Mouse (Mus musculus) G1E (cell line): ENCODE measurements around the gene Ngp. TPM values are rescaled to one million over a fixed set of nuclear protein-coding genes. Genes with fewer than 3 reads are reported as not detected.

Source experiments
- ATAC-seq: 2 replicates; pipeline ENCODE4 v1.8.0; 2016; ENCODE audit warnings: mild to moderate bottlenecking; ENCODE audit not compliant: insufficient number of reproducible peaks, poor library complexity, low FRiP score, severe bottlenecking; ENCODE audit errors: extremely low read depth
- DNase-seq: peaks from one replicate; pipeline ENCODE4 v3.0.0; 2012; ENCODE audit warnings: low spot score
- H3K27me3 ChIP-seq: 2 replicates; pipeline ENCODE4 v1.6.1; 2012; ENCODE audit warnings: mild to moderate bottlenecking, low read length, inconsistent platforms; ENCODE audit not compliant: insufficient read depth
- H3K36me3 ChIP-seq: replicated peaks from 2 replicates; pipeline ENCODE3; 2012; ENCODE audit warnings: mild to moderate bottlenecking, inconsistent platforms
- H3K4me1 ChIP-seq: 2 replicates; pipeline ENCODE4 v1.6.1; 2012; ENCODE audit warnings: low read depth, low read length, inconsistent platforms, mixed read lengths; ENCODE audit not compliant: insufficient read depth
- H3K4me3 ChIP-seq: 2 replicates; pipeline ENCODE4 v1.5.1; 2012; ENCODE audit warnings: low read depth, mild to moderate bottlenecking, inconsistent platforms, low read length, moderate library complexity, mixed read lengths
- H3K9me3 ChIP-seq: replicated peaks from 2 replicates; pipeline ENCODE4 v1.6.1; 2012; ENCODE audit warnings: inconsistent platforms
- CTCF ChIP-seq: IDR thresholded peaks from 2 replicates; pipeline ENCODE4 v1.5.1; 2012; ENCODE audit warnings: low read depth, low read length, inconsistent platforms, mixed read lengths
- GATA1 ChIP-seq: IDR thresholded peaks from 2 replicates; pipeline ENCODE4 v1.6.1; 2012; ENCODE audit warnings: borderline replicate concordance, low read length, inconsistent platforms, mixed read lengths
- GATA2 ChIP-seq: IDR thresholded peaks from 2 replicates; pipeline ENCODE4 v1.6.1; 2012; ENCODE audit warnings: low read depth, low read length, inconsistent platforms, borderline replicate concordance
- POLR2AphosphoS5 ChIP-seq: IDR thresholded peaks from 2 replicates; pipeline ENCODE4 v1.6.1; 2012; ENCODE audit warnings: low read depth, low read length, inconsistent platforms; ENCODE audit not compliant: insufficient replicate concordance
- TAL1 ChIP-seq: conservative IDR thresholded peaks from 2 replicates; pipeline ENCODE4 v1.6.1; 2012; ENCODE audit warnings: low read depth, low read length, inconsistent platforms, mixed read lengths
- polyA plus RNA-seq: library from polyadenylated mRNA; stranded (reverse); fragments of >175 nt; gene quantifications from 2 replicates; pipeline ENCODE4 v1.2.3, GENCODE M21; 2012
- total RNA-seq, 2 experiments: library from RNA; stranded (forward) in 1 of 2; stranded (reverse) in 1 of 2; fragments of 200-1000 nt in 1 of 2; fragments of >200 nt in 1 of 2; fragmentation: Nextera tagmentation in 1 of 2; gene quantifications; 2 replicates each; pipeline ENCODE4 v1.2.3; 2014 to 2017

Ngp gene
- total and polyA plus RNA-seq, 3 experiments: 0.08 to 0.11 TPM; not detected in 1

DNA sequence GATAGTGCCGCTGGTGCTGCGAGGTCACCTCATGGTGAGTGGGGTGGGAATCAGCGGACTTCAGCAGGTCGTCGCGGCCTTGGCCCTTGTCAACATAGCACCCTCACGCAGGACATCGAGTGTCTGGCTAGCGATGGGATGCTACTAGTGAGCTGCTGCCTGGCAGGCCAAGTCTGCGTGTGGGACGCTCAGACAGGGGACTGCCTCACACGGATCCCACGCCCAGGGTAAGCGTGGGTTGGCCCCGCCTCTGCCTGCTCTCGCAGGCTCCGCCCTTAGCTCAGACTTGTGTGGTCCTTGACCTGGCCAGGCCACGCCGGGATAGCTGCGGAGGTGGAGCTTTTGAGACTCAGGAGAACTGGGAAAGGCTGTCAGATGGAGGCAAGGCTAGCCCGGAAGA lies 38.9 kb upstream of the Ngp start:
- DNase-seq: no peak
- H3K27me3 ChIP-seq: no peaks in the 10 kb centered on the region; the same call in 1 of the 2 replicates
- 0 out of 2 replicates have a peak, but pooled peaks cover 5% of the 10 kb centered on the region for H3K4me1 ChIP-seq
- no peak for TF ChIP-seq TAL1
- TF ChIP-seq POLR2AphosphoS5: no peak
- no peak for TF ChIP-seq GATA1
- no peak for TF ChIP-seq GATA2
- no peak for TF ChIP-seq CTCF
- ATAC-seq: no peak
- no peak overlapping the region for H3K4me3 ChIP-seq
- H3K36me3 ChIP-seq: peaks cover 99% of the 10 kb centered on the region
- no peaks in the 10 kb centered on the region for H3K9me3 ChIP-seq

DNA sequence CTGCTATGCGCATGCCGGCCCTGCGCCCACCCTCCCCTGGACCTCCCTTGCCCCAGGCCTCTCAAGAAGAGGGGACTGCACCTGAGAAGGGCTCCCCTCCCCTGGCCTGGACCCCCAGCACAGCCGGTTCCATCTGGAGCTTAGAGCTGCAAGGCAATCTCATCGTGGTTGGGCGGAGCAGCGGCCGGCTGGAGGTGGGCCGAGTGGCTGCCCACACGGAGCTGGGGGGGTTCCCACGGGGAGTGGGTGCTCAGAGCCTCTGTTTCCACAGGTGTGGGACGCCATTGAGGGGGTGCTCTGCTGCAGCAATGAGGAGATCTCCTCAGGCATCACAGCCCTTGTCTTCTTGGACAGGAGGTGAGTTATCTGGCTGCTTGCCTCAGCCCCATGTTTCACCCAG lies 38.3 kb upstream of the Ngp start:
- TF ChIP-seq GATA1 (no peak), GATA2 (no peak), POLR2AphosphoS5 (no peak), CTCF (no peak), TAL1 (no peak)

DNA sequence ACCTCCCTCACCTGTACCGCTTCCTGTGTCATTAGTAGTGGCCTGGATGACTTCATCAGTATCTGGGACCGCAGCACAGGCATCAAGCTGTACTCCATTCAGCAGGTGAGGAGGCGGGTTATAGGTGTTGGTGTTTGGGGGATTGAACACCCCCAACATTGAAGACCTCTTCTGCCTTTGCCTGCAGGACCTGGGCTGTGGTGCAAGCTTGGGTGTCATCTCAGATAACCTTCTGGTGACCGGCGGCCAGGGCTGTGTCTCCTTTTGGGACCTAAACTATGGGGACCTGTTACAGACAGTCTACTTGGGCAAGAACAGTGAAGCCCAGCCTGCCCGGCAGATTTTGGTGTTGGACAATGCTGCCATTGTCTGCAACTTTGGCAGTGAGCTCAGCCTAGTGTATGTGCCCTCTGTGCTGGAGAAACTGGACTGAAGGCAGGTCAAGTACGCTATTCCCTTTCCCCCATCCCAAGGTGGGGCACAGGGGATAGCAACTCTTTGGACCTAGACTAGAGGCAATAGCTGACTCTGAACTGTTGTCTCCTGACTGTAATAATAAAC lies 35.1 kb upstream of the Ngp start:
- Histone ChIP-seq H3K4me3 (no peak overlapping the region), H3K36me3 (peaks cover 99% of the 10 kb centered on the region), H3K27me3 (no peaks in the 10 kb centered on the region; the same call in 1 of the 2 replicates), H3K4me1 (0 out of 2 replicates have a peak, but pooled peaks cover 5% of the 10 kb centered on the region), H3K9me3 (no peaks in the 10 kb centered on the region)
- ATAC-seq (no peak), DNase-seq (no peak)
- TF ChIP-seq GATA1: no peak
- no peak for TF ChIP-seq POLR2AphosphoS5
- no peak for TF ChIP-seq GATA2
- TF ChIP-seq TAL1: no peak
- TF ChIP-seq CTCF: no peak

More for the DNA sequence above, 38.3 kb upstream of the Ngp start:
- peaks cover 99% of the 10 kb centered on the region for H3K36me3 ChIP-seq
- ATAC-seq (no peak), DNase-seq (no peak)
- H3K4me3 ChIP-seq: no peak overlapping the region
- no peaks in the 10 kb centered on the region; the same call in 1 of the 2 replicates for H3K27me3 ChIP-seq
- 0 out of 2 replicates have a peak, but pooled peaks cover 5% of the 10 kb centered on the region for H3K4me1 ChIP-seq
- H3K9me3 ChIP-seq: no peaks in the 10 kb centered on the region

DNA sequence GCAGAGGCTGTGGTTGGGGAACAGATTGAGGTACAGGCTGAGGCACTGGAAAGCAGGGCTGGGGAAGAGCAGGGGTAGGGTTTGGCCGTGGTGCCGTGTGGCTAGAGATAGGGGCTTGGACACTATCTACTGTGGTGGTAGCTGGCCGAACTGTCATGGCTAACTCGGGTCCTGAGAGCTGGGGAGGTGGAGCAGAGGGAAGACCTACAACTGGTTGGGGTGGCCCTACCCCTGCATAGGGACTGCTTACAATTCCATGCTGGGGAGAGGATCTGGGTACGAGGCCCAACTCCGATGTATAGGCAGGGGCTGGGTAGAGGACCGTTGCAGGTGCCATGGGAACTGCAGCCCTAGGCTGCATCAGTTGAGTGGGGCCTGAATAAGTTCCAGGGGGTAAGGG lies 31.5 kb upstream of the Ngp start:
- DNase-seq: no peak
- TF ChIP-seq CTCF: no peak
- TF ChIP-seq POLR2AphosphoS5: no peak
- no peak for TF ChIP-seq GATA2
- no peak for TF ChIP-seq TAL1
- peaks cover 100% of the 10 kb centered on the region for H3K36me3 ChIP-seq
- H3K4me1 ChIP-seq: peaks cover 3% of the 10 kb centered on the region; the same call in 1 of the 2 replicates
- ATAC-seq: no peak
- no peak overlapping the region for H3K4me3 ChIP-seq
- no peaks in the 10 kb centered on the region; the same call in 1 of the 2 replicates for H3K27me3 ChIP-seq
- H3K9me3 ChIP-seq: no peaks in the 10 kb centered on the region

DNA sequence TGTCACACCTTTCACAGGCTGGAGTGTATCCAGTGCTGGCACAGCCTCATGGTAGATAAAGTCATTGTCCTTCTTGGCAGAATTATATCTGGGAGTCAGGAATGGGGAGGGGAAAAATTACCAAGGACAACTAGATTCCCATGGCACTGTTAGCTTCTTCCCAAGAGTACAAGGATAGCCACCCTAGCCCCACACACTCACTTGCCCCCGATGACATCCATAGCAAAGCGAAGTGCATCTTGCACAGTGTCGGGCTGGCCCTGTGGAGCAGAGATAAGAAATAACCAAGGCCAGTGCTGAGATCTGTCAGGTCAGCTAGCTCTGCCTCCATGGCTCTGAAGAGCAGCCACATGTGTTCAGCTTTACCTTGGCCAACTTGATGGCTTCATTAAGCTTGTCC lies 28.7 kb upstream of the Ngp start:
- peaks cover 3% of the 10 kb centered on the region; the same call in 1 of the 2 replicates for H3K4me1 ChIP-seq
- no peak for ATAC-seq
- TF ChIP-seq GATA2 (no peak), CTCF (no peak), GATA1 (no peak), TAL1 (no peak), POLR2AphosphoS5 (no peak)
- H3K36me3 ChIP-seq: peaks cover 98% of the 10 kb centered on the region
- no peaks in the 10 kb centered on the region for H3K9me3 ChIP-seq
- H3K4me3 ChIP-seq: no peak overlapping the region
- DNase-seq: no peak
- no peaks in the 10 kb centered on the region; the same call in 1 of the 2 replicates for H3K27me3 ChIP-seq

DNA sequence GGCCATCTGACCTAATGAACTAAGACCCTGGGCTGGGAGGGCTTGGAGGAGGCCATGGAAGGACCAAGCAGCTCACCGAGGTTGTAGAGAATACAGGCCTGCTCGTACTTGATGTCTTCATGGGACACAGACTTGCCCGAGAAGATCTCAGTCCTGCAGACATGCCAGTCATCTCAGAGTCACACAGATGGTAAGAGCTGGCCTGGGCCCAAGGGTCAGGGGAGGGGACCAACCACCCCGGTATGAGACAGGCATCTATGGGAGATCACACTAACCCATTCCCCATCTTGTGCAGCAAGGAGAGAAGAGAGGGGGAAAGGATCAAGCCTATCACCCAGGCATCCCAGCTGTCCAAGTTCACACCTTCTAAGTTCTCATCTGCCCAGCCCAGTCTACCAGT lies 26.3 kb upstream of the Ngp start:
- DNase-seq (no peak), ATAC-seq (no peak)
- peaks cover 3% of the 10 kb centered on the region; the same call in 1 of the 2 replicates for H3K4me1 ChIP-seq
- H3K4me3 ChIP-seq: no peak overlapping the region
- peaks cover 95% of the 10 kb centered on the region for H3K36me3 ChIP-seq
- H3K27me3 ChIP-seq: no peaks in the 10 kb centered on the region
- no peak for TF ChIP-seq GATA1
- TF ChIP-seq POLR2AphosphoS5: no peak
- TF ChIP-seq CTCF: no peak
- TF ChIP-seq GATA2: no peak
- TF ChIP-seq TAL1: no peak
- no peaks in the 10 kb centered on the region for H3K9me3 ChIP-seq
